Mouse (Mus musculus) myocyte (in vitro differentiated cells): ENCODE measurements around the gene Syngr3. TPM values are rescaled to one million over a fixed set of nuclear protein-coding genes. Genes with fewer than 3 reads are reported as not detected.

Source experiments
- H3K27me3 ChIP-seq: one replicate; pipeline ENCODE4 v1.6.1; 2011; ENCODE audit not compliant: control insufficient read depth, insufficient read depth, insufficient read length
- H3K36me3 ChIP-seq: one replicate; pipeline ENCODE4 v1.6.1; 2011; ENCODE audit not compliant: control insufficient read depth, insufficient read depth
- H3K4me2 ChIP-seq: one replicate; pipeline ENCODE4 v1.6.1; 2011; ENCODE audit warnings: low read depth, control low read depth
- H3K4me3 ChIP-seq: one replicate; pipeline ENCODE4 v1.5.1; 2011; ENCODE audit warnings: mild to moderate bottlenecking, control low read depth, moderate library complexity
- H3K79me2 ChIP-seq: one replicate; pipeline ENCODE4 v1.6.1; 2011; ENCODE audit not compliant: control insufficient read depth, insufficient read depth
- H3ac ChIP-seq: one replicate; pipeline ENCODE4 v1.6.1; 2011; ENCODE audit not compliant: control insufficient read depth, insufficient read length
- CEBPB ChIP-seq: IDR thresholded peaks from 2 replicates; pipeline ENCODE4 v1.6.1; 2011; ENCODE audit warnings: mild to moderate bottlenecking, moderate library complexity; ENCODE audit not compliant: poor library complexity, insufficient read depth, severe bottlenecking
- E2F4 ChIP-seq: IDR thresholded peaks from one replicate; pipeline ENCODE4 v1.6.1; 2011; ENCODE audit warnings: mild to moderate bottlenecking, control low read depth, moderate library complexity; ENCODE audit not compliant: insufficient read depth
- MAX ChIP-seq: IDR thresholded peaks from one replicate; pipeline ENCODE4 v1.6.1; 2011; ENCODE audit warnings: low read depth, mild to moderate bottlenecking, control low read depth
- MYOD1 ChIP-seq, 3 experiments: IDR thresholded peaks; one replicate each; pipeline ENCODE4 v1.6.1; 2011; ENCODE audit warnings: control low read depth in 2 of 3, low read depth in 2 of 3, mild to moderate bottlenecking in 2 of 3, moderate library complexity in 1 of 3; ENCODE audit not compliant: insufficient read length in 2 of 3, control insufficient read depth in 1 of 3
- MYOG ChIP-seq, 3 experiments: IDR thresholded peaks; one replicate each; pipeline ENCODE4 v1.6.1; 2011; ENCODE audit warnings: control low read depth in 2 of 3, low read depth in 2 of 3, mild to moderate bottlenecking in 2 of 3; ENCODE audit not compliant: insufficient read length in 2 of 3, control insufficient read depth in 1 of 3, insufficient read depth in 1 of 3
- POLR2A ChIP-seq: IDR thresholded peaks from one replicate; pipeline ENCODE4 v1.6.1; 2011; ENCODE audit warnings: low read depth, mild to moderate bottlenecking, control low read depth, moderate library complexity; ENCODE audit not compliant: insufficient read length
- POLR2AphosphoS2 ChIP-seq: IDR thresholded peaks from one replicate; pipeline ENCODE4 v1.6.1; 2011; ENCODE audit warnings: low read depth, control low read depth; ENCODE audit not compliant: insufficient read length
- REST ChIP-seq: IDR thresholded peaks from one replicate; pipeline ENCODE4 v1.6.1; 2011; ENCODE audit warnings: mild to moderate bottlenecking, control low read depth, moderate library complexity; ENCODE audit not compliant: insufficient read depth, insufficient read length
- SRF ChIP-seq: IDR thresholded peaks from one replicate; pipeline ENCODE4 v1.6.1; 2011; ENCODE audit warnings: low read depth; ENCODE audit not compliant: control insufficient read depth, insufficient read length
- TCF12 ChIP-seq: IDR thresholded peaks from one replicate; pipeline ENCODE4 v1.6.1; 2011; ENCODE audit warnings: mild to moderate bottlenecking, control low read depth; ENCODE audit not compliant: poor library complexity, insufficient read depth, severe bottlenecking
- TCF3 ChIP-seq: IDR thresholded peaks from one replicate; pipeline ENCODE4 v1.6.1; 2011; ENCODE audit warnings: low read depth, control low read depth; ENCODE audit not compliant: insufficient read length
- USF1 ChIP-seq: IDR thresholded peaks from one replicate; pipeline ENCODE4 v1.6.1; 2011; ENCODE audit warnings: low read depth, mild to moderate bottlenecking, control low read depth, moderate library complexity
- polyA plus RNA-seq: library from polyadenylated mRNA; unstranded; fragments of >200 nt; fragmentation: generic; extraction: Trizol; gene quantifications from one replicate; pipeline ENCODE4 v1.2.1, GENCODE M21; 2012; ENCODE audit warnings: missing spikeins

The Syngr3 gene
- polyA plus RNA-seq, 1 experiment, result 0.29 TPM

GRCm38 (mm10) chr17:24646381-24646780, 43.4 kb downstream of the Syngr3 start:
- no peak for TF ChIP-seq MYOD1 (IDR thresholded peaks at IDR 0.05; ENCODE audit: control insufficient read depth in 1 of 3, insufficient read length in 2 of 3, low read depth in 2 of 3)
- no peak for TF ChIP-seq POLR2A
- no peak for TF ChIP-seq USF1
- no peak for TF ChIP-seq POLR2AphosphoS2
- no peak for TF ChIP-seq TCF3
- TF ChIP-seq TCF12, result no peak
- TF ChIP-seq E2F4, result no peak
- no peak for TF ChIP-seq REST
- TF ChIP-seq MAX, result no peak
- Histone ChIP-seq H3K79me2 (no peaks in the 10 kb centered on the region), H3K4me3 (no peak overlapping the region), H3K27me3 (no peaks in the 10 kb centered on the region), H3K4me2 (no peak overlapping the region), H3K36me3 (no peaks in the 10 kb centered on the region), H3ac (no peak overlapping the region)

DNA sequence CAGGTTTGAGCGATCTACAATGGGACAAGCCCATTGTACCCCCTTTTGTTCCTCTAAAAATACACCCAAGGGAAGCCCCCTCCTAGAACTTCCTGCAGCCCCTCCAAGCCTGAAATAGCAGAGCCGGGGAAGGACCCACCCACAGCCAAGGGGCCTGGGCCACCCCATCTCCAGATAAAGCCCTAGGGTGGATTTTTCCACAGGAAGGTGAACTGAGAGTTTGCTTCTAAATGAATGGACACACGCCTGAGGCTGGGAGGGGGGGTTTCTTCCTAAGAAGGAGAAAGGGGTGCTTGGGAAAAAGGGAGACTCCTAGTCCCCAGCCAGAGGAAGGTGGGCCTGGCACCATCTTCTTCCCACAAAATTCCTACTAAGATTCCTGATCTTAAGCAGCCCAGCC, 43.8 kb downstream of the Syngr3 start:
- TF ChIP-seq CEBPB (no peak), TCF3 (no peak), POLR2AphosphoS2 (no peak), MYOD1 (IDR thresholded peaks at IDR 0.05; ENCODE audit: control insufficient read depth in 1 of 3, insufficient read length in 2 of 3, low read depth in 2 of 3) (no peak), TCF12 (no peak), MAX (no peak), E2F4 (no peak), REST (no peak), USF1 (no peak), SRF (no peak), MYOG (IDR thresholded peaks at IDR 0.05; ENCODE audit: control insufficient read depth in 1 of 3, insufficient read depth in 1 of 3, insufficient read length in 2 of 3, low read depth in 2 of 3) (no peak), POLR2A (no peak)
- H3K79me2 ChIP-seq, result no peaks in the 10 kb centered on the region
- no peak overlapping the region for H3K4me2 ChIP-seq
- H3K36me3 ChIP-seq, result no peaks in the 10 kb centered on the region
- no peak overlapping the region for H3K4me3 ChIP-seq
- H3K27me3 ChIP-seq, result no peaks in the 10 kb centered on the region
- H3ac ChIP-seq, result no peak overlapping the region

GRCm38 (mm10) chr17:24644875-24645721, 44.7 kb downstream of the Syngr3 start:
- H3K79me2 ChIP-seq, result no peaks in the 10 kb centered on the region
- H3K4me3 ChIP-seq, result peak overlapping the region; percentile 5
- H3K36me3 ChIP-seq, result no peaks in the 10 kb centered on the region
- no peak overlapping the region for H3ac ChIP-seq
- TF ChIP-seq MYOG (IDR thresholded peaks at IDR 0.05; ENCODE audit: control insufficient read depth in 1 of 3, insufficient read depth in 1 of 3, insufficient read length in 2 of 3, low read depth in 2 of 3) (peak in 1 of 3 experiments; percentile 65), MYOD1 (IDR thresholded peaks at IDR 0.05; ENCODE audit: control insufficient read depth in 1 of 3, insufficient read length in 2 of 3, low read depth in 2 of 3) (peak in 1 of 3 experiments; percentile 72), POLR2AphosphoS2 (no peak)
- H3K4me2 ChIP-seq, result peak overlapping the region; percentile 55
- H3K27me3 ChIP-seq, result no peaks in the 10 kb centered on the region

DNA sequence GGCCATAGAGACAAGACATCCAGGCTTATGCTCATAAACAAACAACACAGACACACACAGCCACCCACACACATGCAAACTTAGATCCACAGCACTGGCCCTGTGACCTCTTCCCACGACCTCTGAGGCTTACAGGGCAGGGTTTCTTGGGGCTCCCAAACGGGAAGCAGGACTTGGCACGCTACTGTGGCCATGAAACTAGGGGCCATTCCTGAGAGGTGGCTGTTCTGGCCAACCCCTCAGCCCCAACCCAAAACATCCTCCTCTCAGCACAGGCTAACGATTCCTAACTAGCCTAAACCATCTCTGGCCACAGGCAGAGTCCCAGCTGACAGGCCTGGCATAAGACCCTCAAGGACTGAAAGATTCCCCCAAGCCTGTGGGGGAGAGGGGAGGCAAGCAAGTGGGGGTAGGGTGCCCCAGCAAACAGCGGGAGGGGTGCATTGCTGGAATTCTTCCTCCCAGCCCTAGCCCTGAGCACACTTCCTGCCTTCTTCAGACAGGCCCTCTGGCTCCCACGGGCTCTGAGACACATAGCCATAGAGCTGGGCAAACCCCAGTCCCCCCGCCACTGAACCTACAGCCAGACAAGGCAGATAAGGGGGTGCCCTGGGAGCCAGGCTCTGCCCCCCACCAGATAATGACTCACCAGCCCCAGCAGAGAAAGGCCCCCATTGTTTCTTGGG, 45.6 kb downstream of the Syngr3 start:
- H3K4me3 ChIP-seq, result peak overlapping the region; percentile 5
- H3K36me3 ChIP-seq, result no peaks in the 10 kb centered on the region
- H3K79me2 ChIP-seq, result no peaks in the 10 kb centered on the region
- H3ac ChIP-seq, result no peak overlapping the region
- TF ChIP-seq E2F4 (no peak), USF1 (no peak), MYOG (IDR thresholded peaks at IDR 0.05; ENCODE audit: control insufficient read depth in 1 of 3, insufficient read depth in 1 of 3, insufficient read length in 2 of 3, low read depth in 2 of 3) (no peak), SRF (no peak)
- no peaks in the 10 kb centered on the region for H3K27me3 ChIP-seq
- peak overlapping the region; percentile 55 for H3K4me2 ChIP-seq

DNA sequence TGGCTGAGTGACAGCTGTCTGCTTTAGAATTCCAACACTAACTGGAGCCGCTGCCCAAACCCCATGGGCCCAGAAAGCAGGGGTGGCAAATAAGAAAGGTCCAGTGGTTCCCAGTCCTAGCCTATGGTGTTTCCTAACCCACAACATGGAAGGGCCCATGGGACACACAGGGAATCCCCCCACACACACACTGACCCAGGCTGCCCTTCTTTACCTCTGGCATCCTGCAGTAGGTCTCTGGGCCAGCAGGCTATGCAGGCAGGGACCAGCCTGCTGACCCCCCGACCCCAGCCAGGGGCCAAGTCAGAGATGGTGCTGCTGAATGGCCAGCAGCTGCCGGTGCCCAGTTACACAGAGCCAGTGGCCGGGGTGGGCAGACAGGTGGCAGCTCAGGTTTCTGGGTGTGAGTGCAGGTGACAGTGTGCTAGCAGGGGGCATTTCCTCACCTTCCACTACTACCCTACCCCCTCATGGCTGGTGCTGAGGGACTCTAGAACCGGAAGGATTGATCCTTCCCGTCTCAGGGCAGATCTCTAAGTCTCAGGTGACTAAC, 46.9 kb downstream of the Syngr3 start:
- H3K27me3 ChIP-seq, result no peaks in the 10 kb centered on the region

More for the DNA sequence above, 46.9 kb downstream of the Syngr3 start:
- Histone ChIP-seq H3ac (no peak overlapping the region), H3K4me2 (peak overlapping the region; percentile 27), H3K79me2 (no peaks in the 10 kb centered on the region), H3K4me3 (no peak overlapping the region), H3K36me3 (no peaks in the 10 kb centered on the region)
- TF ChIP-seq MYOG (IDR thresholded peaks at IDR 0.05; ENCODE audit: control insufficient read depth in 1 of 3, insufficient read depth in 1 of 3, insufficient read length in 2 of 3, low read depth in 2 of 3), result peak in 1 of 3 experiments; percentile 57
- no peak for TF ChIP-seq SRF
- peak in 1 of 3 experiments; percentile 69 for TF ChIP-seq MYOD1 (IDR thresholded peaks at IDR 0.05; ENCODE audit: control insufficient read depth in 1 of 3, insufficient read length in 2 of 3, low read depth in 2 of 3)
